Mouse (Mus musculus) heart, embryonic 14.5 days (tissue): ENCODE results near the gene Mpz. TPM values are rescaled to one million over a fixed set of nuclear protein-coding genes. Genes with fewer than 3 reads are reported as not detected.

ENCODE experiments used
- ATAC-seq: fragments of 200-750 bp; cut with Nextera tagmentation; 2 replicates; pipeline ENCODE4 v1.8.0; 2017; ENCODE audit warnings: low read depth, moderate TSS enrichment; ENCODE audit not compliant: insufficient number of reproducible peaks, insufficient read depth, low FRiP score
- H3K27ac ChIP-seq, 2 experiments: fragments of 200-500 bp in 1 of 2; fragments of 300-500 bp in 1 of 2; sonication (generic) in 1 of 2; replicated peaks in 1 of 2; 2 replicates each; pipeline ENCODE4 v1.5.1; 2012 to 2014; ENCODE audit warnings: low read depth in 2 of 2, low read length in 2 of 2, control low read depth in 1 of 2, mild to moderate bottlenecking in 1 of 2, mixed read lengths in 1 of 2; ENCODE audit not compliant: control insufficient read depth in 1 of 2, insufficient read depth in 1 of 2
- H3K27me3 ChIP-seq: fragments of 300-500 bp; sonication (generic); 2 replicates; pipeline ENCODE4 v1.6.1; 2014; ENCODE audit warnings: mild to moderate bottlenecking, low read length, control low read depth; ENCODE audit not compliant: control insufficient read depth, insufficient read depth
- H3K36me3 ChIP-seq: fragments of 300-500 bp; sonication (generic); 2 replicates; pipeline ENCODE4 v1.6.1; 2014; ENCODE audit warnings: mild to moderate bottlenecking, control low read depth, low read length, mixed read lengths; ENCODE audit not compliant: control insufficient read depth, insufficient read depth
- H3K4me1 ChIP-seq, 2 experiments: fragments of 200-500 bp in 1 of 2; fragments of 300-500 bp in 1 of 2; sonication (generic) in 1 of 2; 2 replicates each; pipeline ENCODE4 v1.6.1; 2012 to 2014; ENCODE audit warnings: low read length in 2 of 2, control low read depth in 1 of 2, mixed read lengths in 1 of 2; ENCODE audit not compliant: control insufficient read depth in 2 of 2, insufficient read depth in 2 of 2
- H3K4me2 ChIP-seq: fragments of 300-500 bp; sonication (generic); 2 replicates; pipeline ENCODE4 v1.6.1; 2014; ENCODE audit warnings: mild to moderate bottlenecking, low read length
- H3K4me3 ChIP-seq, 2 experiments: fragments of 200-500 bp in 1 of 2; fragments of 300-500 bp in 1 of 2; sonication (generic) in 1 of 2; 2 replicates each; pipeline ENCODE4 v1.5.1; 2012 to 2014; ENCODE audit warnings: low read length in 2 of 2, mild to moderate bottlenecking in 2 of 2, control low read depth in 1 of 2, low read depth in 1 of 2, moderate library complexity in 1 of 2; ENCODE audit not compliant: control insufficient read depth in 1 of 2, insufficient read depth in 1 of 2
- H3K9ac ChIP-seq: fragments of 300-500 bp; sonication (generic); 2 replicates; pipeline ENCODE4 v1.6.1; 2014; ENCODE audit warnings: mild to moderate bottlenecking, low read length
- H3K9me3 ChIP-seq: fragments of 300-500 bp; sonication (generic); 2 replicates; pipeline ENCODE4 v1.6.1; 2016; ENCODE audit warnings: low read length, control low read depth; ENCODE audit not compliant: control insufficient read depth
- WGBS: fragments of 180-500 bp; shearing (Covaris S2); extraction: QIAGEN DNeasy Blood & Tissue Kit; methylation state at CpG from one replicate; pipeline ENCODE4 v1.1.7; 2014; 5-methylcytosine and 5-hydroxymethylcytosine counted together
- polyA plus RNA-seq: library from polyadenylated mRNA; unstranded; fragments of >200 nt; fragmentation: Nextera tagmentation; extraction: Ambion mirVana; gene quantifications from 2 replicates; pipeline ENCODE4 v1.2.1, GENCODE M21; 2014

Mpz gene
- polyA plus RNA-seq, 1 experiment from 2014 or later: not detected

DNA sequence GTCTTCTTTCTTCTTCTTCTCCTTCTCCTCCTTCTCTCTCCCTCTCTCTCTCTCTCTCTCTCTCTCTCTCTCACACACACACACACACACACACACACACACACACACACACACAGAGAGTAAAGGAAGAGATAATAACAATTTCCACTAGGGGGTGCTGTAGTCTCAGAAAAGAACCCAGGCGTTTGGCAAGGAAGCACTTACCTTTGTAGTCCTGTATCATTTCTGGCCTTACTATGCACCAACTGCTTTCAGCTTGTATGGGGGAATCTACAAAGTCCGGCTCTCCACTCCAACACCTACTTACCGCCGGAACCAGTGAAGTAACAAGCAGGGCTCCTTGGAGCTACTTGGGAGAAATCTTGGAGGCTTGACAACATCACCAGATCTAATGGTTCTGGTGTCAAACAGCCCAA lies 32.2 kb upstream of the Mpz start:
- peaks cover 5 to 24% of the 10 kb centered on the region in 2 experiments for H3K4me1 ChIP-seq
- no peak overlapping the region for H3K4me3 ChIP-seq
- 17% methylated on average over 4 of the region's 4 CpGs for WGBS
- no peak for ATAC-seq
- H3K9me3 ChIP-seq: no peaks in the 10 kb centered on the region
- H3K9ac ChIP-seq: no peak overlapping the region
- H3K27me3 ChIP-seq: no peaks in the 10 kb centered on the region
- H3K4me2 ChIP-seq: no peak overlapping the region
- no peak overlapping the region for H3K27ac ChIP-seq
- H3K36me3 ChIP-seq: no peaks in the 10 kb centered on the region

DNA sequence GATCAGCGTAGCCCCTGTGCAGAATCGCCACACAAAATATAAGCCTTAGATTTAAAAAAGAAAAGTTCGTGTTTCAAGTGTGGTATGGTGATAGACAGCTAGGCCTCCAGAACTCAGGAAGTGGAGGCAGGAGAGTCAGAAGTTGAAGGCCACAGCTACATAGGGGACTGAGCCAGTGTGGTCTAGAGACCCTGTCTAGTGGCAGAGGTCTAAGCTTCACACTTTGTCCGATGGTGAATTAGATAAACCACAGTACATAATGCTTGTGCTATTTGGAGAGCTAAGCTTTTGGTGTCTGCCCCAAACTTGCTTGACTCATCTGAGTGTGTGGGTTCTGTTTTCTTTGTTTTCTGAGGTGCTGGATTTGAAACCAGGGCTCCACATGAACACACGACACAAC lies 31.5 kb upstream of the Mpz start:
- H3K9ac ChIP-seq: no peak overlapping the region
- no peak overlapping the region for H3K4me3 ChIP-seq
- H3K4me2 ChIP-seq: no peak overlapping the region
- no peaks in the 10 kb centered on the region for H3K9me3 ChIP-seq
- 80% methylated on average over 5 of the region's 5 CpGs for WGBS
- no peaks in the 10 kb centered on the region for H3K36me3 ChIP-seq
- ATAC-seq: no peak
- no peak overlapping the region for H3K27ac ChIP-seq
- no peaks in the 10 kb centered on the region for H3K27me3 ChIP-seq
- peaks cover 5 to 19% of the 10 kb centered on the region in 2 experiments for H3K4me1 ChIP-seq

DNA sequence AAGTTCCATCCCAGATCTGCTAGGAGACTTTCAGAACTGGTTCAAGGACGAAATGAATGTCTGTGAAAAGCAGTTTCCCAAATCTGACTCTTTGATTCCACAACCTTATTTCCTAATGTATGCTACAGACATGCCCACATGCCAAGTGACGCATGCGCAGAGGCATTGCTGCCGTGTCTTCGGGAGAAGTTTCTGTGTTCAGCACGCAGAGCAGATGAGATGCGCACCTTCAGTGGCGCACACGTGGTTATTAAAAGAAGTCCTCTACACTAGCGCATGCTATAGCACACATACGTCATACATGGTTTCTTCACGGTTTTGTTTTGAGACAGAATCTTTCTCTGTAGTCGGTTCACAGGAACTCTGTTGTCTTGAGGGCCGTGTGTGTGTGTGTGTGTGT lies 31.1 kb upstream of the Mpz start:
- Histone ChIP-seq H3K4me1 (peaks cover 5 to 19% of the 10 kb centered on the region in 2 experiments), H3K36me3 (no peaks in the 10 kb centered on the region), H3K9ac (no peak overlapping the region), H3K9me3 (no peaks in the 10 kb centered on the region), H3K27ac (no peak overlapping the region), H3K4me2 (no peak overlapping the region), H3K4me3 (no peak overlapping the region), H3K27me3 (no peaks in the 10 kb centered on the region)
- WGBS: 84% methylated on average over 14 of the region's 14 CpGs
- no peak for ATAC-seq

DNA sequence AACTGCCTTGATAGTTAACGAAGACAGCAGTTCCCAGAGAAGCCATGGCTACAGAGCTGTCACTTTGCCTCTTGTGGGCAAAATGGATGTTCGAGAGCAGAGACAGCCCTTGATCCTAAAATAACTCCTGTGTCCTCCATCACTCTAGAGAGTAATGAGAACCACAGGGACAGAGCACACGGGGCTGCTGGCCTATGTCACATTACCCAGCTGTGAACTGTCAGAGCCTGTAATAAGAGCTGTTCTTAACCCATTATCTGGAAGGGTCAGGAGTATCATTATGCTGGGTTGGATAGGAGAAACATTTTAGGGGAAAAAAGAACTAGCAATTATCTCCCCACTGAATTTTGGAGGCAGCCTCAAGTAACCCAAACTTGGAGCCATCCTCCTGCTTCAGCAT lies 29.6 kb upstream of the Mpz start:
- ATAC-seq: no peak
- peak overlapping the region; percentile 10 to 60; a peak in 3 of 4 replicates for H3K27ac ChIP-seq
- 20% methylated on average over 3 of the region's 3 CpGs for WGBS

DNA sequence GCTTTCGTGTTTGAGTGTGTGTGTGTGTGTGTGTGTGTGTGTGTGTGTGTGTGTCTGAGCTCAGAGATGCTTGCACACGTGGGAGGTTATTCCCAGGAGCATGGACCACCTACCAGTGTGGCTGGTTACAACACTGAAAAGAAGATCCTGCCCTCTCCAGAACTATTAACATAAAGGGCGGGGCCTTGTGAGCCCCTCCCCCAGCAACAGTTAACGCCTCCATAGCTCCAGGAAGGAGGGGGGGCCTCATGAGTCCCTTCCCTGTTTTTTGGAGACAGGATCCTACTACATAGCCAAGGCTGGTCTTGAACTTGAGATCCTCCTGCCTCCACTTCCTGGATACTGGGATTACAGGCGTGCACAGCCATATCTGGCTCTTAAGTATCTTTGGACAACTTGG lies 28.7 kb upstream of the Mpz start:
- Histone ChIP-seq H3K27ac (no peak overlapping the region), H3K9ac (no peak overlapping the region), H3K36me3 (peaks cover under 1% of the 10 kb centered on the region; the same call in 1 of the 2 replicates), H3K4me3 (no peak overlapping the region), H3K4me1 (peaks cover 5 to 19% of the 10 kb centered on the region in 2 experiments), H3K27me3 (no peaks in the 10 kb centered on the region), H3K4me2 (no peak overlapping the region), H3K9me3 (no peaks in the 10 kb centered on the region)
- WGBS: 53% methylated on average over 5 of the region's 5 CpGs
- ATAC-seq: no peak

More for the DNA sequence above, 29.6 kb upstream of the Mpz start:
- Histone ChIP-seq H3K4me3 (no peak overlapping the region), H3K9ac (peak overlapping the region; percentile 13; the same call in 1 of the 2 replicates), H3K27me3 (no peaks in the 10 kb centered on the region), H3K9me3 (no peaks in the 10 kb centered on the region), H3K4me2 (no peak overlapping the region), H3K36me3 (no peaks in the 10 kb centered on the region), H3K4me1 (peaks cover 5 to 19% of the 10 kb centered on the region in 2 experiments)

DNA sequence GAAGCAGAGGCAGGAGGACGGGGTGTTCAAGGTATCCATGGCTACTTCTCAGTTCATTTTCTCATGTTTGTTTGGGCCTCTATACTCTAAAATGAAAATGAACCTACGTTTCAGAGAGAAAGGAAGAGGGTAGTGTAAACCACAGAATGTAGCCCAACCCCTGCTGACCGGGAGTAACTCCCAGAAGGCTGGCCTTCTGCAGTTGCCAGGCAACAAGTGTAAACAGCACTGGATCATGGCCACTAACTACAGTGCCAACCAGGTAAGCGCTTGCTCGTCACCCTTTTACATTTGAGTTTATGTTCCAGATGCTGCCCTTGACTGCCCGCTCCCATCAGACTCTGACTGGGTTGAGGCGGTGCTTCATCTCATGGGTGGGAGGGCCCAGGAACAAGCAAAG lies 27.6 kb upstream of the Mpz start:
- Histone ChIP-seq H3K9me3 (no peaks in the 10 kb centered on the region), H3K27me3 (no peaks in the 10 kb centered on the region), H3K4me3 (no peak overlapping the region), H3K4me1 (peaks cover 5 to 19% of the 10 kb centered on the region in 2 experiments), H3K36me3 (peaks cover 11% of the 10 kb centered on the region), H3K4me2 (no peak overlapping the region), H3K27ac (no peak overlapping the region), H3K9ac (no peak overlapping the region)
- 37% methylated on average over 7 of the region's 7 CpGs for WGBS
- ATAC-seq: no peak

DNA sequence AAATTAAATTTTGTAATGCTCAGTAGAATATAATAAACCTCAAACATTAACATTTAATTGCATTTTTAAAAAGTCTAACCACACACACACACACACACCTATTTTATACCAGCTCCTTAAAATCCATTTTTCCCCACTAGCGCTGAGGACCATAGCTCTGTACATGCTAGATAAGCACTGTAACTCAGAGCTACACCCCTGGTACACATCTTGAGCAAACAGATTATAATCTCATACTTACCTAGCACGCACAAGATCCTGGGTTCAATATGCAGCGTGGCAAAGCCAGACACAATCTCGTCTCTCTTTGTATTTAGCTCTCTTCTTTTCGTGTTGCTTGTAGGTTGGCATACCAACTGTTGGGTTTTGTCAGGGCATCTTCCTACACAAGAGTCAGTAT lies 26.1 kb upstream of the Mpz start:
- no peaks in the 10 kb centered on the region for H3K27me3 ChIP-seq
- H3K9me3 ChIP-seq: no peaks in the 10 kb centered on the region
- no peak overlapping the region for H3K27ac ChIP-seq
- ATAC-seq: no peak
- H3K4me2 ChIP-seq: no peak overlapping the region
- H3K4me3 ChIP-seq: no peak overlapping the region
- H3K4me1 ChIP-seq: peaks cover 5 to 19% of the 10 kb centered on the region in 2 experiments
- WGBS: 90% methylated on average over 5 of the region's 5 CpGs
- H3K36me3 ChIP-seq: peaks cover 26% of the 10 kb centered on the region
- no peak overlapping the region for H3K9ac ChIP-seq

DNA sequence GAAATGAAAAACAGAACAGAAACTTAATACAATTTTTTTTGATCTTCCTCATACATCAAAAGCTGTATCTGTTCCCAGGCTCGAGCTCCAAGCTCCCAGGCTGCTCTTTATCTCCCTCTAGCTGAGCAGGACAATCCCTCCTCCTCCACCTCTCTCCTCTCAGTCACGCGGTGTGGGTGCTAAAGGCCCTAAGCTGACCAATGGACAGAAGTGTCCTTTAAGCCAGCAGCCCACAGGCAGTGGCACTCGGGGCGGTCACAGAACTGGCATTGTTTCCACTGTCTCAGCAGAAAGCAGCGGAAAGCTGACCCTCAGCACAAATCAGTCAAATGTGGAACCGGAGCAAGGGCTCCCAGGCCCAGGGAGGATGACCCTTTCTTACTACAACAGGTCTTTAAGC lies 21.3 kb upstream of the Mpz start:
- Histone ChIP-seq H3K4me1 (no peaks in the 10 kb centered on the region), H3K9me3 (no peaks in the 10 kb centered on the region), H3K27ac (no peak overlapping the region), H3K36me3 (peaks cover 72% of the 10 kb centered on the region), H3K4me3 (no peak overlapping the region), H3K4me2 (no peak overlapping the region), H3K9ac (no peak overlapping the region), H3K27me3 (no peaks in the 10 kb centered on the region)
- ATAC-seq: no peak
- WGBS: 65% methylated on average over 7 of the region's 7 CpGs
